Mouse (Mus musculus): ENCODE measurements around the gene Nsl1.
A peak's percentile ranks its signal among the peaks of the same experiment; 100 is the strongest.

Gene Nsl1

GRCm38 (mm10) chr1:191095019-191095418, 32.2 kb downstream of the Nsl1 start:
- no peak for DNase-seq (ENCODE audit: low spot score)

GRCm38 (mm10) chr1:191096871-191097681, 34.3 kb downstream of the Nsl1 start:
- DNase-seq (ENCODE audit: low spot score): no peak

DNA sequence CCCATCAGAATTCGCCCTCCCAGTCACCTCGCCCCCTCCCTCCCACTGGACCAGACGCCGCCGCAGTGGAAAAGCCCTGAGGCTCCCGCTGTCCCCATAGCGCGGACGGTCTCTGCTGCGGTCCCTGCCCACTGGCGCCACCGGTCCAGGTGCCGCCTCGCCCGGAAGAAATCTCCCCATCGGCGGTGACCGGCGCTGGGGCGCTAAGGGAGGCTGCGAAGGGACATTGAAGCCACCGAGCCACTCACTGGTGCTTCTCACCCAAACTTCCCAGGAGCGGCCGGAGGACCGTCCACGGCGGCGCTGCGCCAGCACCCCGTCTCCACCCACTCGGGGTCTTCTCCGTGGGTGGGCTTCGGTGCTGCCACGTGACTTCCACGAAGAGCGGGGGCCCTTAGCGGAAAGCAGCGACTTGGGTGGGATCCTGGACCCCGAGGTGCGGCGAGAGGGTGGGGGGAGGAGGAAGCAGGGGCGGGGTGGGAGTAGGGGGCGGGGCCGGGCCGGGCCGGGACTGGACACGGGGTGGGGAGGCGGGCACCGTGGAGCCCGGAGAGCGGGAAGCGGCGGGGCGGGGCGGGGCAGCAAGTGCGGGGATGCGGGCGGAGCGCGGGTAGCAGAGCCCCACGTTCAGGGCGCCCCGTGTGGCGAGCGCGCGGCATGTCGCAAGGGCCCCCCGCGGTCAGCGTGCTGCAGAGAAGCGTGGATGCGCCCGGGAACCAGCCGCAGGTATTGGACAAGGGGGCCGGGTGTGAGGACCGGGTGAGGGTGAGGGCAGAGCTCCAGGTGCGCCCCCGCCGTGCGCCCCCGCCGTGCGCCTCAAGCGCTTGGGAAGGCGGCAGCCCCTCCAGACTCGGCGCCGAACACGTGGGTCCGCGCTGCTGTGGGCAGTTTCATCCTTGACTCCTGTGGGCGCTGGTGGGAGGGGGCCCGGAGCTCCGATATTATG, 35.3 kb downstream of the Nsl1 start, which contains the start of gene Batf3:
TSS of gene Batf3 (plus strand) at position 46 of the 946 bp plus-strand sequence.
- peak; percentile 27 for DNase-seq (ENCODE audit: low spot score)

DNA sequence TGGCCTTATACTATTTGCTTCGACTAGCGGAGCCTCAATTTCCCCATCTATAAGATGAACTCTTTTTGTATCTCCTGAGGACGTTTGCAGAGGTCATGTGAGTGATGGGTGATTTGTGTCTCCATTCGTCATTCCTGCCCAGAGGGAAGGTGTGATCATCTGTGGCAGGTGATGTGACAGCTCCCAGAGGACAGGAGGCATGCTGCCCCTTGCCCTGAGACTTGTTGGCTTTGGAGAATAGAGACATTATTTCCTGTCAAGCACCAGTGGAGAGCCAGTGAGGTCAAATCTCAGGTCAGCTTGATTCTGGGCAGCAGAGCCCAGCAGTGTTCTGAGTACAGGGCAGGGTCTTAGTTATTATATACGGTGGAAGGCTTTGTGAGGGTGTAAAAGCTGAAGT, 36.3 kb downstream of the Nsl1 start:
- DNase-seq (ENCODE audit: low spot score): no peak

GRCm38 (mm10) chr1:191099772-191100291, 37.0 kb downstream of the Nsl1 start:
- DNase-seq (ENCODE audit: low spot score): no peak

GRCm38 (mm10) chr1:191102730-191103370, 40.0 kb downstream of the Nsl1 start:
- no peak for DNase-seq (ENCODE audit: low spot score)

- no peak for DNase-seq (ENCODE audit: low spot score)
These were observed 42.4 kb downstream of the Nsl1 start for GRCm38 (mm10) chr1:191105246-191105645.

GRCm38 (mm10) chr1:191107306-191107705, 44.5 kb downstream of the Nsl1 start:
- peak; percentile 29 for DNase-seq (ENCODE audit: low spot score)

DNA sequence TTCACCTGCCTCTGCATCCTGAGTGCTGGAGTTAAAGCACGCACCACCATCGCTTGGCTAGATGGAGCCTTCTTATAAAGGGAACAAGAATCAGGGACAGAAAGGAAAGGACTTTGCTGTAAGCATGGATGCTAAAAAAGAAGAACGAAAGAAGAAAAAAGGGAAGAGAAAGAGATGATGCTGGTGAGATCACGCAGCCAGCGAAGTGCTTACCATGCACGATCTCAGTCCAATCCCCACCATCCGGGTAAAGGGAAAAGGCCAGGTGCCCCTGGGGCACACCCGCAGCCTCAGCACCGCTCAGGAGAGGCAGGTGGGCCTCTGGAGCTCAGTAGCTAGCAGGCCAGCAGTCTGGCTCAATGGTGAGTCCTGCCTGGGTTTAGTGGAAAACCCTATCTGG, 47.1 kb downstream of the Nsl1 start:
- DNase-seq (ENCODE audit: low spot score): no peak

GRCm38 (mm10) chr1:191111146-191111545, 48.3 kb downstream of the Nsl1 start:
- DNase-seq (ENCODE audit: low spot score): no peak

GRCm38 (mm10) chr1:191114868-191115267, 52.1 kb downstream of the Nsl1 start:
- no peak for DNase-seq (ENCODE audit: low spot score)

DNA sequence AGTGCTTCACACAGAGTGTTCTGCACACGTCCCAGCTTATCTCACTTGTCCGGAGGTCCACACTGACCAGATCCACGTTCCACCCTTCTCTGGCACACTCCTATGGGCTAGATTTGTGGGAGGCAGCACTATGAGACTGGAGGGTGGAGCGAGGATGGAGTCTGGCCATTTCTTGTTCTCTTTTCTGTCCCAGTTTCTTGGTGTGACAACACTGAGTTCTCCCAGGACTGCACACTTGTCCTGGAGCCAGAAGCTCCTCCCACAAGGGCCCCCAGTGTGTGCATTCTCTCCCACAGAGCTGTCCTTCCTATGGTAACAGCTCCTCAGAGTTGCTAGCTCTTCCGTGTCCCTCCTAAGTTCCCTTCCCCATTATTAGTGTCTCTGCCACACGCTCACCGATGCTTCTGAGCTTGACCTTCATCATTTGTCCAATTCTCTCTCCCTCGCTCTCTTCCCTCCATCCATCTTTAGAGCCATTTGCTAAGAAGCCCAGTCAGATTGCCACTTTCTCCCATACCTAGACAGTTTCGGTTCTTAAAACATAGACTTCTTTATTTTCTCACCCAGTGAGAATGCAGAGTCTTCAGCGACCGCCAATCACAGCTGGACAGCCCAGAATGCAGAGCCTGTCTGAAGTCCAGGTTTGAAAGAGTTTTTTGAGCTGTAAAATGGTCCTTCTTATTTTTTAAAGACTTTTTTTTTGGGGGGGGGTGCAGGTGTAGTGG, 52.9 kb downstream of the Nsl1 start:
- DNase-seq (ENCODE audit: low spot score): no peak

- no peak for DNase-seq (ENCODE audit: low spot score)
These were observed 59.9 kb downstream of the Nsl1 start for GRCm38 (mm10) chr1:191122744-191123143.

DNA sequence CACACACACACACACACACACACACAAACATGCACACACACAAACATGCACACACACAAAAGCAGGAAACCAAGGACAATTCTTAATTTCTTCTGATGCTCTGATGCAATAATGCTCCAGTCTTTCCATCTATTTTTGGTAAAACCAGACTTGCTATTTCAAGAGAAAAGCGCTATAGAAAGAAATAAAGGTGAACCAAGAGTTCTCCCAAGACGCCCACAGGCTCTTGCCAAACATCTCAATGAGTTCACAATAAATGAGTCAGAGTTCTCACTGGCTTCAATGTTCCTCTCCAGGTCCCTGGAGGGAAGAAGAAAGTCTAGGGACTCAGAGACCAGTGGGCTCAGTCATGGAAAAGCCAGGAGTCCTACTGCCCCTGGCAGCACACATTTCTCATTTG, 60.9 kb downstream of the Nsl1 start:
- DNase-seq (ENCODE audit: low spot score): no peak

- no peak for DNase-seq (ENCODE audit: low spot score)
These were observed 61.5 kb downstream of the Nsl1 start for GRCm38 (mm10) chr1:191124288-191124687.

GRCm38 (mm10) chr1:191125811-191126638, 63.2 kb downstream of the Nsl1 start:
- DNase-seq (ENCODE audit: low spot score): no peak

- DNase-seq (ENCODE audit: low spot score): no peak
These were observed 68.9 kb downstream of the Nsl1 start for GRCm38 (mm10) chr1:191131692-191132091.

- DNase-seq (ENCODE audit: low spot score): no peak
These were observed 69.4 kb downstream of the Nsl1 start for GRCm38 (mm10) chr1:191132240-191132639.

- no peak for DNase-seq (ENCODE audit: low spot score)
These were observed 70.1 kb downstream of the Nsl1 start for GRCm38 (mm10) chr1:191132934-191133333.

DNA sequence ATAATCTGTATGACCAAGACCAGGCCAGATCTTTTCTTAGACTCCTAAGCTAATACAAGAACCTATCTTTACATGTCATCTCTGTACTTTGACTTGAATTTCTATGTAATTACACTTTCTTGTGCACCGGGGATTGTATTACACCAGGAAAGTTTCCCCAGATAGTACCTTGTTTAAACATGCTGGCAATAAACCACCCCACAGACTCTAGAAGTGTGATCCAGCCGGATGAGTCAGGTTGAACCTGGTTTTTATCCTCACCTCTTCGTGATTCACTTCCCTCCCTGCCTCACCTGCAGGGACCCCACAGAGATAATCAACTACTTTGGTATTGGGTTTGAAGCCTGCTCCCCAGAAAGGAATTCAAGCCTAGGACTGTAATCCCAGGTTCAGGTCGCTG, 72.6 kb downstream of the Nsl1 start:
- DNase-seq (ENCODE audit: low spot score): no peak

Measured in testis, postnatal 14 days (tissue).